Mouse (Mus musculus): ENCODE measurements around the gene Dock3. TPM values are rescaled to one million over a fixed set of nuclear protein-coding genes. Genes with fewer than 3 reads are reported as not detected.

Gene Dock3
- polyA plus RNA-seq, 1 experiment, result 21.8 TPM

DNA sequence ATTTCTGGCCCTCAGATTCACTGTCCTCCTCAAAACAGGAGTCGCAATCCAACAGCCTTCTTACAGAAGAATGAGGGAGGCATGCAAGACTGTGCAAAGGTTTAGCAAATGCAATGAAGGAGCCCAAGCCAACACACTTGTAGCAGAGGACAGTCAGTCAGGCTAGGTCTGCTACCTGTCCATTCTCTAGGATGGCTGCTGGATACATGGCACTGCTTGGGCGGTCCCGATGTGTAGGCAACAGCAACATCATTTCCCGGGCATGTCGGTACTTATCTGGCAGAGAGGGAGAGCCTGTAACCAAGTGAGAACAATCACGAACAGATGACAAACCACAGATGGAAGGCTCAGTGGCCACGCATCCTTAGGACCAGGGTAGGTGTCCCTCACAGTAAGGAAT, 330.1 kb downstream of the Dock3 start:
- Histone ChIP-seq H3K36me3 (ENCODE audit: control insufficient read depth, insufficient read depth, low read length) (no peaks in the 10 kb centered on the region; the same call in 1 of the 2 replicates), H3K4me3 (ENCODE audit: control insufficient read depth, low read depth, low read length) (no peak overlapping the region), H3K27me3 (ENCODE audit: control insufficient read depth, insufficient read depth, low read length) (no peaks in the 10 kb centered on the region), H3K4me1 (ENCODE audit: control insufficient read depth, insufficient read depth, low read length) (no peaks in the 10 kb centered on the region; the same call in 1 of the 2 replicates), H3K27ac (ENCODE audit: control insufficient read depth, insufficient read depth, low read depth, low read length) (no peak overlapping the region)
- TF ChIP-seq CTCF (IDR thresholded peaks at IDR 0.05; ENCODE audit: control insufficient read depth, insufficient read depth, insufficient replicate concordance, low read depth, low read length) (no peak), POLR2A (IDR thresholded peaks at IDR 0.05; ENCODE audit: control insufficient read depth, low read depth, low read length) (no peak)

DNA sequence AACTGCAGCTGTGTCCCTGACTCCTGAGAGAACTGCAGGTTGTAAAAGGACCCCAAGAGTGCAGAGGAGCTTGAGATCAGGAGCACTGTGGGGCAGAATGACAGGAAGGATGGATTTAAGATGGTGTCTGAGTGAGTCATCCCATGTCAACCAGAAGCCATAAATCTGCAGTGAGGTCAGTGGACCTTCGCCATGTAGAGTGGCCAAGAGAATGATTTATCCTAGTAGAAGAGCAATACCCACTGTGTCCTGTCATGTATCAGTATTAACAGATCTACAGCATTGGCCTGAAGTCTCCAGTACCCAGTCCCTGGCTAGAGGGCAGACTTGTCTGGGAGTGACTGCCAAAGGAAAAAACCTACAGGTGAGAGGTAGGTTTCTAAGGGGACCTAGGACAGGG, 332.8 kb downstream of the Dock3 start:
- Histone ChIP-seq H3K36me3 (ENCODE audit: control insufficient read depth, insufficient read depth, low read length) (peaks cover 2% of the 10 kb centered on the region; the same call in 1 of the 2 replicates), H3K27ac (ENCODE audit: control insufficient read depth, insufficient read depth, low read depth, low read length) (no peak overlapping the region), H3K4me1 (ENCODE audit: control insufficient read depth, insufficient read depth, low read length) (no peaks in the 10 kb centered on the region; the same call in 1 of the 2 replicates), H3K4me3 (ENCODE audit: control insufficient read depth, low read depth, low read length) (no peak overlapping the region), H3K27me3 (ENCODE audit: control insufficient read depth, insufficient read depth, low read length) (no peaks in the 10 kb centered on the region)
- TF ChIP-seq POLR2A (IDR thresholded peaks at IDR 0.05; ENCODE audit: control insufficient read depth, low read depth, low read length) (no peak), CTCF (IDR thresholded peaks at IDR 0.05; ENCODE audit: control insufficient read depth, insufficient read depth, insufficient replicate concordance, low read depth, low read length) (no peak)

DNA sequence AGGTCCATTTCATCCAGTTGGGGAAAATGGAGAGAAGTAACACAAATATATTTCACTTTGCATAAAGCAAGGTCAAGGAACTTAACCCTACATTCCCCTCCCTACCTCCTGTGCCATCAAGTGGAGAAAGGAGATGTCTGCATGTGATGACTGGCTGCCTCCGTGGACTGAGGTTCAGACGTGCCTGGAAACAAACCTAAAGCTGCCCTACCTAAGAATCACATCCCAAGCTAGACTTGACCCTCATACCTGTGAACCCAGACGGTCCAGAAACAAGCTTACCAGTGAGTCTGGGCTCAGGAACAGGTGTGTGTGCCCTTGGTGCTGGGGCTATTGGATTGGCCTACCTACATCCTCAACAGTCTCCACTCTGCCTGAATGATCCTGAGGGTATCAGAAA, 338.4 kb downstream of the Dock3 start:
- TF ChIP-seq CTCF (IDR thresholded peaks at IDR 0.05; ENCODE audit: control insufficient read depth, insufficient read depth, insufficient replicate concordance, low read depth, low read length) (no peak), POLR2A (IDR thresholded peaks at IDR 0.05; ENCODE audit: control insufficient read depth, low read depth, low read length) (no peak)
- Histone ChIP-seq H3K27ac (ENCODE audit: control insufficient read depth, insufficient read depth, low read depth, low read length) (0 out of 2 replicates have a peak overlapping the region, but pooled peaks have one; percentile 33), H3K4me1 (ENCODE audit: control insufficient read depth, insufficient read depth, low read length) (peaks cover 2% of the 10 kb centered on the region), H3K4me3 (ENCODE audit: control insufficient read depth, low read depth, low read length) (peak overlapping the region; percentile 85), H3K36me3 (ENCODE audit: control insufficient read depth, insufficient read depth, low read length) (peaks cover 3% of the 10 kb centered on the region), H3K27me3 (ENCODE audit: control insufficient read depth, insufficient read depth, low read length) (no peaks in the 10 kb centered on the region)

DNA sequence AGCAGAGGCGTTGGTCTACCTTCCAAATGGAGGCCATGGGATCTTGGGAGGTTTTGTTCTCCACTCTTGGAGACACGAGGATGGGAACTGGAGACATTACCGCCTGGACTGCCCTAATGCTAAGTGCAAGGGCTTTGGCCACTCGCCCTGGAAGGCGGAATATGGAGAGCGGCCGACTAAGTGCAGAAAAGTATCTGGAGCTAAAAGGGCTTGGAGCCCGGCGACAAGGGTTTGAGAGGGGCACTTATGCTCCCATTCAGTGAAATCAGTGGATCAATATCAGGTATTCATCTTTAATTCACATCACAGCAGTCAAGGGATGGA, 339.2 kb downstream of the Dock3 start:
- H3K27ac ChIP-seq (ENCODE audit: control insufficient read depth, insufficient read depth, low read depth, low read length), result peak overlapping the region; percentile 97

DNA sequence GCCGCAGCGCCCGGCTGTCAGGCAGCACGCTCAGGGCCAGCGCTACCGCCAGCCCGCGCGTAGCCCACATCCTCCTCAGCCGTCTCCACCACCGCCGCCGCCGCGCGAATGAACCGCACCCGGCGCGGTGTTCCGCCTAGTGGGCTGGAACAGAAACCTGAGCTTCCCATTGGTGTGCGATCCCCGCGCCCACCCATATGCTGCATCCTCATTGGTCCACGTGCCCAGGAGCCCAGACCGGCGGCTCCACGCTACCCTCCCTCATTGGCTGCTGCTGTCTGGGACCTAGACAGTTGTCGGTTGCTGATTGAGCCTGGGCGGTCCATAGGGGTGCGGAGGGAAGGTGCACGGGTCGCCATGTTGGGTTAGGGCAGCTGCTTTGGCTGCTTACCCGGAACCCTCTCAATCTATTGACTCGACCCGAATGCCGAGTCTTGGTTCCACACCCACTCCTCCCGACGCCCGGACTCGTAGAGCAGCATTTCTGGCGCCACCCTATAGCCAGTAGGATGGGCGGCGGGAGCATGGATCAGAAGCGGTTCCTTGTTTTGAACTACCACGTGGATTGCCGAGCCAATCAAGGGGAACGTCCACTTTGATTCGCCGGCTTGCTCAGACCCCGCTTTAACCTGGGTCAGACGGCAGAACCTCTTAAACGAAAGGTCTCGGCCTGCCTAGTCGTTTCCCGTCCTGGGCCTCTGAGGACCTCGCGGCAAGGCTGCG, 339.7 kb downstream of the Dock3 start, which contains the start of gene Manf:
TSS of gene Manf (minus strand) at position 151 of the 723 bp plus-strand sequence.
- H3K4me1 ChIP-seq (ENCODE audit: control insufficient read depth, insufficient read depth, low read length), result peaks cover 2% of the 10 kb centered on the region

More for the DNA sequence above, 339.2 kb downstream of the Dock3 start:
- Histone ChIP-seq H3K4me1 (ENCODE audit: control insufficient read depth, insufficient read depth, low read length) (peaks cover 2% of the 10 kb centered on the region), H3K4me3 (ENCODE audit: control insufficient read depth, low read depth, low read length) (peak overlapping the region; percentile 94), H3K27me3 (ENCODE audit: control insufficient read depth, insufficient read depth, low read length) (no peaks in the 10 kb centered on the region), H3K36me3 (ENCODE audit: control insufficient read depth, insufficient read depth, low read length) (peaks cover 3% of the 10 kb centered on the region)
- no peak for TF ChIP-seq POLR2A (IDR thresholded peaks at IDR 0.05; ENCODE audit: control insufficient read depth, low read depth, low read length)
- no peak for TF ChIP-seq CTCF (IDR thresholded peaks at IDR 0.05; ENCODE audit: control insufficient read depth, insufficient read depth, insufficient replicate concordance, low read depth, low read length)

DNA sequence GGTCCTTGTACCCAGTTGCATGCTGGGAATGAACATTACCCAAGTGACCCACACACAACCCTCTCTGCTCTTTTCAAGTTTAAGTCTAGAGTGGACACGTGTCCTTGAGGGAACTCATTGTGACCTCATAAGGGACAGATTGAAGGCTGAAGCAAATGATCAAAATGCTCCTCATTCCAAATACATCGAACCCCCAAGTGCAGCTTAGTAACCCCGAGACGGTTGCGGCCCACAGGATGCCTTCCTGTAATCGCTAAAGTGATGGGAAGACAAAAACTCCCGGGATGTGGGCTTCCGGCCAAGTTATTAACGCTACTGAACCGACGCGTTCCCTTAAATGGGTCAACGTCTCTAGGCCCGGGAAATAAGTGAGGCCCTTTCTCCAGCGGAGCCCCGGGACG, 340.4 kb downstream of the Dock3 start:
- Histone ChIP-seq H3K27ac (ENCODE audit: control insufficient read depth, insufficient read depth, low read depth, low read length) (peak overlapping the region; percentile 91), H3K4me3 (ENCODE audit: control insufficient read depth, low read depth, low read length) (peak overlapping the region; percentile 94), H3K27me3 (ENCODE audit: control insufficient read depth, insufficient read depth, low read length) (no peaks in the 10 kb centered on the region), H3K4me1 (ENCODE audit: control insufficient read depth, insufficient read depth, low read length) (peaks cover 2% of the 10 kb centered on the region), H3K36me3 (ENCODE audit: control insufficient read depth, insufficient read depth, low read length) (peaks cover 3% of the 10 kb centered on the region)
- TF ChIP-seq CTCF (IDR thresholded peaks at IDR 0.05; ENCODE audit: control insufficient read depth, insufficient read depth, insufficient replicate concordance, low read depth, low read length) (no peak), POLR2A (IDR thresholded peaks at IDR 0.05; ENCODE audit: control insufficient read depth, low read depth, low read length) (no peak)

More for the DNA sequence above, 339.7 kb downstream of the Dock3 start, which contains the start of gene Manf:
- Histone ChIP-seq H3K27ac (ENCODE audit: control insufficient read depth, insufficient read depth, low read depth, low read length) (peak within 1 kb of the TSS; percentile 97), H3K4me3 (ENCODE audit: control insufficient read depth, low read depth, low read length) (peak within 1 kb of the TSS; percentile 94), H3K36me3 (ENCODE audit: control insufficient read depth, insufficient read depth, low read length) (peaks cover 3% of the 10 kb centered on the region), H3K27me3 (ENCODE audit: control insufficient read depth, insufficient read depth, low read length) (no peaks in the 10 kb centered on the region)
- peak; percentile 98 for TF ChIP-seq POLR2A (IDR thresholded peaks at IDR 0.05; ENCODE audit: control insufficient read depth, low read depth, low read length)
- TF ChIP-seq CTCF (IDR thresholded peaks at IDR 0.05; ENCODE audit: control insufficient read depth, insufficient read depth, insufficient replicate concordance, low read depth, low read length), result no peak

DNA sequence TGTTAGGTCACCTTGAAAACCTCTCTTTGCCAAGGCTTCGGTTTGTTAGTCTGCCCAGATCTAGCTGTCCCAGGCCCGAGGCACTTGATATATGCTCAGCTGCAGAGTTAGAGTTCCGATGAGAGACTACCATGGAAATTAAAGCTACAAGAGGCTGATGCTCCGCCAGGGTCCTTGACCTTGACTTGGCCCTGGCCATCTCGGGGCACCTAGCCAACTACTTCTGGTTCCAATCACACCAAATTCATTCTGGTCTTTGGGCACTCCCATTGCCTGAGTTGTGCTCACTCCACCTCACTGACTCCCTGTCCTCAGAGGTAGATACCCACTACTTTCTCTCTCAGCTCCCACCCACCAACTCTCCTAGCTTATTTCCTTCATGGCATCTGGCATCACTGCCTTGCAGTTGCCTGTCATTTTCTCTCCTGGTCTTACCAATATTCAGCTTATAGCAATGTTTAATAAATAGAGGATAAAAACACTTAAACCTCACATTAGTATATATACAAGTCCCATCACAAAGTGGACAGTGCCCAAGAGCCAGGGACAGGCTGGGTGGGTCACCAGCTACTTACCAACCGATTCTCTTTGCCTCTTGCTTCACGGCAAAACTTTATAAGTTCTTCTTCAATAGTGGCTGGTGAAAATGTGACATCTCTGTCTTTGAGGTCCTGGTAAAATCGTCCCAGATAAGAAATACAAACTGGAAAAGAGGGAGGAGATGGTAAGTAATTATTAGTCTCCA, 341.0 kb downstream of the Dock3 start:
- H3K27me3 ChIP-seq (ENCODE audit: control insufficient read depth, insufficient read depth, low read length), result no peaks in the 10 kb centered on the region
- peak overlapping the region; percentile 91 for H3K27ac ChIP-seq (ENCODE audit: control insufficient read depth, insufficient read depth, low read depth, low read length)
- peak overlapping the region; percentile 94 for H3K4me3 ChIP-seq (ENCODE audit: control insufficient read depth, low read depth, low read length)
- peaks cover 3% of the 10 kb centered on the region for H3K36me3 ChIP-seq (ENCODE audit: control insufficient read depth, insufficient read depth, low read length)
- TF ChIP-seq CTCF (IDR thresholded peaks at IDR 0.05; ENCODE audit: control insufficient read depth, insufficient read depth, insufficient replicate concordance, low read depth, low read length) (no peak), POLR2A (IDR thresholded peaks at IDR 0.05; ENCODE audit: control insufficient read depth, low read depth, low read length) (no peak)
- H3K4me1 ChIP-seq (ENCODE audit: control insufficient read depth, insufficient read depth, low read length), result peaks cover 4% of the 10 kb centered on the region

Data from testis, adult 2 months (tissue).